Mouse (Mus musculus): ENCODE measurements around the gene Snrk.

Snrk gene

DNA sequence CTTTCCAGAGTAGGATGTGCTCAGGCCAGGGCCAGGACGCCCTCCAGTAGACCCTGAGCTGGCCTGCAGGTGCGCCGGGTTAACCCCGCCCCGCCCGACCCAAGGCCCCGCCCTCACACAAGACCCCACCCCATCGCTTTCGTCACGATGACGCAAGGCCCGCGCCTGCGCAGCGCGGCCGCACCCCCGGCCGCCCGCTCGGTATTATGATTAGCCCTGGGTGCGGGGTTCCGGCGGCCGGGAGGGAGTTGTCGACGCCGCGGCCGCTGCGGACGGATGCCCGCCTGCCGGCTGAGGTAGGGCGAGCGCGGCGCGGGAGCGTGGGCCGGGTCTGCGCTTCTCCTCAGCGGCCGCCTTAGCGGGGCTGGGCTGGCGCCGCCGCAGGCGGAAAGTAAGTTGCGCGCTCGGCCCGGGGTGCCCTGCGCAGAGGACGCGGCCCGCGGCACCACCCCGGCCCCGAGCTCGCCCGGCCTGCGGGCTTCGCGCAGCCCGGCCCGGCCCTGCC lies at the start of gene Snrk:
Gene Snrk (plus strand): TSS at position 155 of the 505 bp plus-strand sequence.
- DNase-seq: peak; percentile 86

DNA sequence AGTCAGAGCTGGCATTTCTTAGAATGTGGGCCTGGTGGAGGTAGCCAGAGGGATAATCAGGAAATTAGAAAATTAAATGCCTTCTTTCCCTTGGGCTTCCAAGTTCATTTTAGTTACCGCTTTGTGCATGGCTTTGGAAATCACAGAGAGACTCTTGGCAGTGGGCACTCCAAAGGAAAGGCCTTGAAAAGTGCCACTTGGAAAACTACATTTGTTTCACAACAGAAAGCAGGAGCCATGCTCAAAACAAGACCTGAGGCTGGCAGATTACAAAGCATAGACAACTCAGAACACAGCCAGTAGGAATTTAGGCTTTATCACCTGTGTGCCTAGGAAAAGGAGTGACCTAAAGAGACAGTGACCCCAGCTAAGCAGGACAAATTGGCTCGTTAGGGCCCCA lies 49.4 kb upstream of the Snrk start:
- DNase-seq: no peak

DNA sequence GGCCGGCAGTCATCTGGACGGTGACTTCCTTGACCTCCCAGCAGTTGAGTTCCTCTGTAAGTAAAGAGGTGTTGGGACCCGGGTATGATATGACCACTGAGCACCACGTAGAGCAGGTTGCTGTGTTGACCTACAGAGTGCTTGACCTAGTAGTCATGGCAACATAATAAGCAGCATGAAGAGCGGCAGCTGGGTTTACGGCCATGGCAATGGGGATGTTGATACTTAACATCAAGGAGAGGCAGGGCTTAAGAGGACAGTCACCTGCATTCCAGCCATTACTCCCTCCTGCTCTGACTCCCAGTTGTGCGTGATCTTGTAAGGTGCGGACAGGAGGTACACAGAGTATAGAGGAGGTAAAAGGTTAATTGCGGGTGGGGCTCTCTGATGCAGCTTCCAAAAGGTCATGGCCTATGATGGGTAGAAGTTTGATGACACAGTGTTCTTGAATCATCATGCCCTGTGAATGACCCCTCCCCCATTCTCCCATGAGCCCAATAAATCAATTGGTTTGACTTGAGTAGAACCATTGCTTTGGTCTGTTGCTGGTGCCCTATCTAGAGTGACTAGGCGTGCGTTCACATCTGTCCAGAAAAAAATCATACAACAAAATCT lies 47.4 kb upstream of the Snrk start:
- DNase-seq: no peak

DNA sequence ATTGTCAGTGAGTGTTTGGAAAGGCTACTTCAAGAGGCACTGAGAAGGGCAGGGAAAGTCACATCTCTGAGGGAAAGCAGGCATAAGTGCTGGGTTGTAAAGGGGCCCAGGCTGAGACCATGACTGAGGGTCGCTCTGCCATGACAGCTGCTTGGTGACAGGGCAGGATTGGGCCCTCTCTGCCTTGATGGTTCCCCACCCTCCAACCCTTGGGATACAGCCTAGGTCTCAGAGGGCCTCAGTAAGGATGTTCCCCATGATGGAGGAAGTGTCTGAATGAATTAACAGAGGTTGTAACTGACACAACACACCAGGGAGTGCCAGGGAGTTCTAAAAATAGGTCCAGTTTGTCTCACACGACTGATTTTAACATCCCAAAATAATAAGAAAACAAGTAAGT lies 43.1 kb upstream of the Snrk start:
- no peak for DNase-seq

DNA sequence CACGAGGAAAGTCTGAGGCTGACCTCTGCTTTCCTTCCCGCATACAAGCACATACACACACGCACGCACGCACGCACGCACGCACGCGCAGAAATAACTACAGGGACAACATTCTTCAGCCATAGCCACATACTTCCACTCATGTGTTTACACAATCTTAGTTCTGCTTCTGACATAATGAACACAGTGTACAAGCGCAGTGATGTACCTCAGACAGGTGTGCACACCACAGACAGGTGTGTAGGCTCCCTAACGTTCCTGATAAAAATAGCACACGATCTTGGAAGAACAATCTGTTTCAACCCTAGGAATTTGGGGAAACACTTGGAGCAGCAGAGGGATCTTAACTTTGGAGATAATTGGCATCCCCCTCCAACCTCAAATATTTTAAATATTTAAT lies 42.5 kb upstream of the Snrk start:
- DNase-seq: no peak

DNA sequence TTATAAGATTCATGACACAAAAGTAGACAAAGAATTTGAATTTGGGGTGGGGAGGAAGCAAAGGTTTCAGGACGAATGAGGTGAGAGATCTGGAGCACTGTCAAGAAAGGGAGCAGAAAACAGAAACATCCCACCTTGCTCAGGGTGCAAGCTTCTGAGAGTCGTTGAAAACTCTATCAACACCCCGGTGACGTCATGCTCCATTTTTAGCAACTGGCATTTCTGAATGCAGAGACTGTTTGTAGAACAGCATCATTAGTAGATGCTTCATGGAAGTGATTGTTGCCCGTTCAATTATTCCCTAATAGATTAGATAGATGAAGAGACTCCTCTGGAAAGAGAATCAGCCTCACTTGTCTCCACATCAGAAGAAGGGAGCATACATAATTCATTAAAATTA lies 38.6 kb upstream of the Snrk start:
- no peak for DNase-seq

DNA sequence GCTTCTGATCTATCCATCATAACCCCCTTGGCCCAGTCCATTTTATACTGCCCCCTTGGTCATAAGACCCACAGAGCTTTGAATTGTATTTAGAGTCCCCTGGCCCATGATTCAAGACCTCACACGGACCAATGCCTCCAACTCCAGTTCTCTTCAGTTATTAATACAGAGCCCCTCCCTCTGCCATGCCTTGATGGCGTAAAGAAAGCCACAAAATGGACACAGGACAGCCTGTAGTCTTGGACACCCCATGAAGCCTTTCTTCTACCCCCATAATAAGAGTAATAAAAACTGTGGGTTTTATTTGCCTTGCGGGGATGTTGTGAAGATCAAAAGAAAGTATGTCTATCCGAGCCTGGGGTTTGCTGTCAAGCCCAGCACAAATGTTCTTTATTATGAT lies 33.4 kb upstream of the Snrk start:
- DNase-seq: no peak

DNA sequence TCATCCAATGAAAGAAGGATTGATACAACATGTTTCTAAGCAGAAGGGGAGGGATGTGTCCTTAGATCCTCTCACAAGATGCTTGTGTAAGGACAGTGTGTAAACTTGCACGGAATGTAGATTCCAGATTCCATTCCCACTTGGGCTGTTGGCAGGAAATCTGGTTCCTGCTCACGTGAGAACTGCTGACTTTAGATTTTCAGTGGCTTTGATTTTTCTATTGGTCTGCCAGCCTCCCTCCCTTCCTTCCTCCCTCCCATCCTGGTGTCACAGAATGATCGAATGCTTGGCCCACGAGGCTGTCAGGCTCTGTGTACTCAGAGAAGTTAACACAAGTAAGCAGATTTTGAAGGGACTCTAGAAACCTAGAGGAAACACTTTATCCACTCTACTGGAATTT lies 32.9 kb upstream of the Snrk start:
- DNase-seq: no peak

DNA sequence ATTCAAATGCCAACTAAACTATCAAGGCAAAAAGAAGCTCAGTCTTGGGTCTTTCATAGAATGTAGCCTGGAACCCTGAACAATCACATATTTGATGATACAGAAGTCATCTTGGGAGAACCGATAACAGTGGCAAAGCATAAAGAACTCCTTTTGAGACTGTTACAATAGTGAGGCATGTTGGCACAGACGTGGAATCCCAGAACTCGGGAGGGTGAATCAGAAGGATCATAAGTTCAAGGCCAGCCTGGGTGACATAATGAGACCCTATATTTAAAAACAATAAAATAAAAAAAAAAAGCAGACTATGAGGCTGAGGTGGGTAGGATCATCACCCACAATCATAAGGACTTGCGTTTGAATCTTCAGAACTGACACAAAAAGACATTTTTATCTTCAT lies 32.4 kb upstream of the Snrk start:
- no peak for DNase-seq

DNA sequence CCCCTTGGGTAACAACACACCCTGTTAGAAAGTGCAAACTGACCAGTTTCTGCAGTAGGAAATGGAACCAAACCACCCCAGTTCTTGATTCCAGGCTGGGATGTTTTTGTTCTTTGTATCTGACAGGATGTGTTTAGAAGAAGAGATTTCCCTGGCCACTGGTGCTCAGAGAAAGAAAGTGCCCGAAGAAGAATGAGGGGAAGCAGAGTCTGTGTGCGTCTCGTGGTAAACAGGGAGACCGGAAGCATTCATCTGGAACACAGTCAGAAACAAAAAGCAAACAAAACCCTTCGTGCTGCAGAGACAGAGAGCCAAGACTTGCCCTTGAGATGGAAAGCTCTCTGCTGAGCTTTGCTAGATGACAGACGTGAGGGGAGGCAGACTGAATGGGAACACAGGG lies 32.0 kb upstream of the Snrk start:
- no peak for DNase-seq

DNA sequence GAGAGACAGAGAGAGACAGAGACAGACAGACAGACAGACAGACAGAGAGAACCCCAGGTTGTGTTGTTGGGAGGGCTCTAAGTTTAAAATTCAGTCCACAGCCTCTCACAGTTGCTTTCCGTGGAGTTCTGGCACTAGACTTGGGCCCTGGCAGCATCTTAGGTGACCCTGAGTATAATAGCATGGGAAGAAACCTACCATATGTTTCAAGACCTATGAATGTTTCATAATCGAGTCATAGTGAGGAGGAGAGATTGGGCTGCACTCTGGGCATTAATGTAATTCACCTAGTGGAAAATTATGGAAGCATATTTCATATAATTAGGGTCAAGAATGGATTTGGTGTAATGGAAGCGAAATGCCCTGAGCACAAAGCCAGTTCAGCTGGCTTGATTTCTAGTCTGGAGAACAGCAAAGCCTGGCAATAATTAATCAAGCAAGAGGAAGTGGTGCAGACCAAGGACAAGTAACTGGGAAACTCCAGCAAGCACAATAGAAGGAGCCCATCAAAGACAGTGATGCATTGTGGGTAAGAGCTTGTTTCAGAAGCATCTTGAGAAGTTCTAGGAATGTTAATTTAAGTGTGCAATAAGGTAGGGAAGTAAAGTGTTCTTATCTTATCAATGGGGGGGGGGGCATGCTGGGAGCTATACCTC lies 31.4 kb upstream of the Snrk start:
- DNase-seq: no peak

DNA sequence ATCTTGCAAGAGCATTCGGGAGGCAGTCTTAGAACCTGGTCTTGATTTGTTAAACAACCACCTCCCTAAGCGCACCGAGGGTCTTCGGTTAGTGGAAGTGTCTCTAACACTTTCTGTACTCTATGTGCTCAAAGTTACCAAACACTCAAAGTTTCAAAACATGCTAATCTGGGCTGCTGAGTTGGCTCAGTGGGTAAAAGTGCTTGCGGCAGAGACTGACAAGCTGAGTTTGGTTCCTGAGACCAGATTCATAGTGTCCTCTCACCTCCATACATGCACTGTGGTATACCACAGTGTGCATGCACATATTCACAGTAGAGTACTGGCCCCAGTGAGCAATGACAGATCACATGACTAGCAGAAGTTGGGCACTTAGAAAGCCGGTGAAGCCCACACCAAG lies 30.0 kb upstream of the Snrk start:
- DNase-seq: no peak

DNA sequence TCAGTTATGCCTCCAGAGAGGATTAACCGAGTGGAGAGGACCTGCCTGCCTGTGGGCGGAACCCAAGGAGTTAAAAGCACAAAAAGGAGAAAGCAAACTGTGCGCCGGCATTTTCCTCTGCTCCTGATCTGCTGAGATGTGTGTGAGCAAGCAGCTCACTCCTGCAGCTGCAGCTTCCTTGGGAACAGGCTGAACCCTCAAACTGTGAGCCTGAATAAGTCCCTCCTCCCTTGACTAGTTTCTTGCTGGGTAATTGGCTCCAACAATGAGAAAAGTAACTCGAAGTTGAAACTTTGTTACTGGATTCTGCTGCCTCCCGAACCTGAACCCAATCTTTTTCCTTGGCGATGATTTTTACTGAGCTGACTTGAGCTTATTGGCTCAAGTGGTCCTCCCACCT lies 25.9 kb upstream of the Snrk start:
- DNase-seq: no peak

DNA sequence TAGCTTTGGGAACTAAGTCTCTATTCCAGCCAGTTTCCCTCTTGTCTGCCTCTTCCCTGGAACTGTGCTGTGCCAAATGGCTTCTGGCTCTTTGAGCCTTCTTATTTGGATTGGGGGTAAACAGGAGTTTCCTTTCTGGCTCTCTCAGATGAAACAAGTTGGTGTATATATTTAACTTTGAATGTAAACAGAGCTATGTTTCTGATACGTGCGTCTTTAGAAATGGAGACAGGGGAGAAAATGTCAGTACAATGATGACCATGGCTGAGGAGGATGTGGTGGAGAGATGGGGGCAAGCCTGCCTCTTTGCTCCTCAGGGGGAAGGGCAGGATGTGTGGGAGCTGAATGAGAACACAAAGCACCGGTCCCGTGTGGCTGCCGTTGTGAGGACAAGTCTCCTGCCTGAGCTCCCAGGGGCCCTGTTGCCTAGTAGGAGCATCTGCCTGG lies 25.3 kb upstream of the Snrk start:
- DNase-seq: no peak

DNA sequence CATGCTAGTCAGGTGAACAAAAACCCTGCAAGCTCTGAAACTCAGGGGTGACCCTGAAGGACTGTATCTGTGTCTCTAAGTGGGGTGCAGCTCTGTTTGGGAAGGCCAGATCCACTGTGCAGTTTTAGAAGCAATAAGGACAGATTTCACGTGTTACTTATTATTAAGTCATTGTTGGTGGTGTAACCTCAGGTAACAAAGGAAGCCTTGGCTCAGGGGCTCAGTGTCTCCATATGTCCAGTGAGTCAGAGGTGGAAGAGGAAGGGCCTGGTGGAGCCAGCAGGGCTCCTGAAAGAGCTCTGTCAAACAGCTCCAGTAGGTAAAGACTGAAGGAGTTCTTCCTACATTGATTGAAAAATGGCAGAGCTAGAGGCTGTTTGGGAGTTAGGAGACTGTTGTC lies 22.9 kb upstream of the Snrk start:
- DNase-seq: no peak

DNA sequence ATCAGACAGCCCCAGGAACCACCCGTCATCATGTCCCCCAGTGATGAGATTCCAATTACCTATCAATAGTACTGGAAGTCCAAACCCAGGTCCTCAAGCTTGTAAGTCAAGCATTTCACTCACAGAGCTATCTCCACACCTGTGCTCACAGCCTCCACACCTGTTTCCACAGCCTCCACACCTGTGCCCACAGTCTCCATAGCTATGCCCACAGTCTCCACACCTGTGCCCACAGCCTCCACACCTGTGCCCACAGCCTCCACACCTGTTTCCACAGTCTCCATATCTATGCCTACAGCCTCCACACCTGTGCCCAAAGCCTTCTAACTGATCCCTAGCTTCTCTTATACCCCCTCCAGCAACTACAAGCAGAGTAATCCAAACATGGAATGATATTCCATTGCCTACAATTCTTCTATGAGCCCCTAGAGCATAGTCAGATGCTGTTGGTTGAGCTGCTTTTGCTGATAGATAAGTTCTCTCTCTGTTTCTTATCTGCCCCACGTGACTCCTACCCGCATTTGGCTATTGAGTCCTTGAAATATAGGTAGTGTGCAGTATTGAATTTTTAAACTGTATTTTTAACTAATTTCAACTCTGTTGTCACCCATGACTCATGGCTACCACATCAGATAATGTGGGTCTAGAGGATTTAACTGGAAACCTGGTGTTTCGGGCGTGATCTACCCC lies 20.1 kb upstream of the Snrk start:
- no peak for DNase-seq

DNA sequence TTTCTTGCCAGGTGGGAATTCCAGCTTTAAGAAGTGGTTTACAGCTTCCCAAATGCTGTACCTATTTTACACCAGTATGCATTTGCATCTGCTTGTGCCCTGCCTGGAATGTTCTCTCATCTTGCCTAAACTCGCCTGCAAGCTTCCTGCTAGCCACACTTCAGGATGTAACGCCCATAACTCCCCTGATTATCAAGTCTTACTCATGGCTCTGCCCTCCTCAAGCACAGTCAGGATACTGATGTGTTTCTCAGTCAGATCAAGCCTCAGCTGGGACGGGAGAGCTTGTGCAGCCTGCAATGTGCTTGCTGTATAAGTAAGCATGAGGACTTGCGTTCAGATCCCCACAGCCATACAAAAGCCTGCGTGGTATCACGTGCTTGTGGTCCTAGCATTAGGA lies 19.5 kb upstream of the Snrk start:
- DNase-seq: no peak

DNA sequence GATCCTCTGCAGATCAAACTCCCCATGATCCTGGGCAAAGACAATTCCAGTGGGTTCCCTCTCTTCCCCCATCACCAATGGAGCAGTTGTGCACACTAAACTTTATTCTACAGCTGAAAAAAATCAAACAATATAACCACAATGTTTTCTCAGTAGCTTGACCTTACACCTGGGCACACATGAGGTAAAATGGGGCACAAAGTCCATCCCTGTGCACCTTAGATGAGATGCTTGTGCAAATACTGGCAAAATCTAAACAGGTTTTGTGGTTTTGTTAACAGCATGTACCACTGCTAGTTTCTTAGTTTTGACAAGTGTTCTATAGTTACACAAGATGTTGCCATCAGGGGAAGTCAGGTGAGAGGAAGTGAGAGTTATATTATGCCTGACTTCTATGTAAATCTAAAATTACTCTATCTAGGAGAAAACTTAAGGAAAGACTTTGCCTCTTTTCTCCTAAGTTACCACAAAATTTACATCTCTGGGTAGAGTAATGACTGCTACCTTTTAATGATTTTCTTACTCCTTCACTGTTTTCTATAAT lies 16.4 kb upstream of the Snrk start:
- no peak for DNase-seq

DNA sequence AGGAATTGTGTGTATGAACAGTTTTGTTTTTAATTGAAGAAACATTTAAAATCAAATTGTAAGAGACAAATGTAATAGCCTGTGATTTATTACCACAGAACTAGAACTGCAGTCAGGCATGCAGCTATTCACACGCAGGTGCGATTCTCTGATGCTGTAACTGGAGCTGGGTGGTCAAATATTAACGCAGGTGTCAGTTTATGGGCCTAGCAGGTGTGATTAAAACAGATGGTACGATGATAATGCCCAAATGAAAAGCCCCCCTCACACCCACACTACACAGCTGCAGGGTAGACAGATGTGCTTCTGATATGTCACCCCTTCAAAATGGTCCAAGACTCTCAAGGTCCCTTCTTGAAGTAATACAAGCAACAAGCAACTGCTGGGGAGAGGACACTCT lies 15.9 kb upstream of the Snrk start:
- DNase-seq: no peak

DNA sequence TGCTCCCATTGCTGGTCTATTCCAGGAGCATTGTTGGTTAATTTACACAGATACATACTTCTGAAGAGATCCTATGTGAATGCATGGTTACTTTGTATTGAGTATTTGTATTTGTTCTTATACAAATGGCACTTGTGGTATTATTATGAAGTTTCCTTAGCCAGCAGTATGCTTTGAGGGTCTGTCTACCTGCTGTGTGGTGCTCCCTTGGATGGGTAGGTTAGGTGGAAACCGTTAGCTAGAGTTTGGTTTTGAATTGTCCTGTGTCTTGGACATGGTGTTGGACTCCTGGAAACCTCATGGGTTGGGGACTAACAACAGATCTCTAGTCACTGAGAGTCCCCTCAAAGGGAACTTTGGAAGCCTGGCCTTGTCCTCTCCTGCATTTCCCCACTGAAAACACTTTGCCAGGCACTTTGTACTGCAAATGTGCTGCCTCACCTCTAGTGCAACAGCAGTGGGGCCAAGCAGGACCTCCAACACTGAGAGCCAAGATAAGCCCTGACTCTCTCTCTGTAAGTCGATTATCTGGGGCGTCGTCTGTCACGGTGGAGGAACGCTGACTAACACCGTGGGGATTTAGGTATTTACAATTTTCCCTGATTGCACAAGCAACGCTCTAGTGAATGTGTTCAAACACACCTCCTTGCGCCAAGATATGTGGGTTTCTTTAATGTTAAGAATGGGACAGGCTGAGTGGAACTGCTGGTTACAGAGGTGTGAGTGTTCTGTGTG lies 13.3 kb upstream of the Snrk start:
- no peak for DNase-seq

DNA sequence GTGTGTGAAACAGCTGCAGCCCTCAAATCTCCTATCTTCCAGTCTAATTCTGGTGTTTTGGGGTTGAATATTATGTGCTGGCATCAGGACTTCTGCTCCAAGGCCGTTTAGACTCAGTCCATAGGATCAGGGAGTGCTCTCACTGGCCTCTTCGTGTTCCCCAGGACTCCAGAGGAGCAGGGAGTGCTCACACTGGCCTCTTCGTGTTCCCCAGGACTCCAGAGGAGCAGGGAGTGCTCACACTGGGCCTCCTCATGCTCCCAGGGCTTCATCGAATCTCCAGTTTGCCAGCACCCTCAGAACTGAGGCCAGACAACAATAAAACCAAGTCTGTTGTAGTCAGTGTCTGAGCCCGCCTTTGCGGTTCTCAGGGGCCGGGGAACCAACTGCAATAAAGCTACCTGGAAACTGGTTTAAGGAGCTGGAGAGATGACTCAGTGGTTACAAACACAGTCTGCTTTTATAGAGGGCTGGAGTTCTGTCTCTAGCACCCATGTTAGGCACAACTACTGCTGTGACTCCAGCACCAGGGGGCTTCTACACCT lies 12.7 kb upstream of the Snrk start:
- DNase-seq: no peak

DNA sequence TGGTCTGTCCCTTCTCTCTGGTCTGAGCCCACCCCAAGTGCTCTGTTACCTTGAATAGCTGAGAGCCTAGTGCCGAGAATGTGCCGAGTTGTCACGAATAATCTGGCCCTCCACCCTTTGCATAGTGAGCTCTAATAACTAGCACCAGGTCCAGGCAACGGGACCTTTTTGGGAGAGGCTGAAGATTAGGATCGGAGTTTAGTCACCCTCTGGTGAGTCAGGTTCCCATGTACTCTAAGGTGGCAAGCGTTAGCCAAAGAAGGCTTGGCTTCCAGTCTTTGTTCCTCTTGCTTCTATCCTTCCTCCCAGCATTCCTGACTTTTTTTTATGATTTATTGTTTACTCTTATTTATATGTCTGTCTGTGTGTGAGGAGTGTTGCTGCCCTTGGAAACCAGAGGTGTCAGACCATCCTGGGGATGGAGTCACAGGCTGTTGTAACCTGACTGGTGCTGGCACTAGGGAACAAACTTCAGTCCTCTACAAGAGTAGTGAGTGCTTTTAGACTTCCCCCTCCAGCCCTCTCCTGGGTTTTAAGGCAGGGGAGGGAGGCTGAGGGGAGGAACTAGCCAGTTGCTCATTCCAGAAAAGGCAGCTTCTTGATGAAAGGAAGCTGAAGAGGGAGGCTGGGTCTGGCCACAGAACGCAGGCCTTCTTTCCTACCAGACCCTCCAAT lies 9.2 kb upstream of the Snrk start:
- no peak for DNase-seq

Measured in cerebellum, adult 11 months (tissue).